Mouse (Mus musculus) embryo, embryonic 10 days (tissue): ENCODE measurements around the gene Prr23a3.

ENCODE experiments used
- DNase-seq: peaks from one replicate; pipeline ENCODE4 v3.0.0-alpha.2; 2015; ENCODE audit warnings: low spot score

Prr23a3 gene

DNA sequence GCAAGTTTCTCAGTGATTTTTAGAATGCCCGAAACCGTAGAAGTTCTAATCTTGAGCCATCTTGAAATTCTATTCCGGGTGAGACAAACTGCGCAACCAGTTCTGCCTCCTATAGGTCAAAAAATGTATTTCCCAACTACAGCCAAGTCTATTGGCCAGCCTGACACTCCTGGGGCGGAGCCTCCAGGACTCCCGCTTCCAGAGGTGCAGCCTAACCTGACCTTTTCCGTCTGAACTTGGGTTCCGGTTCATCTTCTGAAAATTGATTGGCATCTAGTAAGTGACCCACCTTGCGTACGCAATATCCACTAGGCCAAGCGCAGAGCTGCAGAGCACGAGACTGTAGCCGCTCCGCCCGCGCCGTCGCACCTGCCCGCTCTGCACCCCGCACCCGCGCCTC lies at the start of gene Prr23a3:
Prr23a3 (plus strand) TSS at position 197 of the 400 bp plus-strand sequence.
- no peak for DNase-seq

DNA sequence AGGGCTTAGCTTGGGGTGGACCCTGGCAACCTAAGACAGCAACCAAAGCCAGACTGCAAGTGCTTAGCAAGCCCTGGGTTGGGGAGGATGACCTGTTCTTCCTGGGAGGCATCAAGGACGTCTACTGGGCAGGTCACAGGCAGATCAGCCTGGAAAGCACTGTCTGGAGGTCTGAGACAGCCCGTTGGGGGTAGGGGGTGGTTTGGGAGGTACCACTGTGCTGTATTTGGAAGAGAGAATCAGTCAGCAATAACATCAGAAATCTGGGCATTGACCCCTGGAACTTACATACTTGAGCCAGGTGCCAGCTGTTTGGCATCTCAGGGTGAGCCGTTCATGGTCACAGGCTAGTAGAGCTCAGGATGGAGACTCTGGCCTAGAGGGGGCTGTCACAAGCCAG lies 48.5 kb upstream of the Prr23a3 start:
- DNase-seq = no peak

- no peak for DNase-seq
Observed at GRCm38 (mm10) chr9:98817592-98817991, 47.0 kb upstream of the Prr23a3 start.

DNA sequence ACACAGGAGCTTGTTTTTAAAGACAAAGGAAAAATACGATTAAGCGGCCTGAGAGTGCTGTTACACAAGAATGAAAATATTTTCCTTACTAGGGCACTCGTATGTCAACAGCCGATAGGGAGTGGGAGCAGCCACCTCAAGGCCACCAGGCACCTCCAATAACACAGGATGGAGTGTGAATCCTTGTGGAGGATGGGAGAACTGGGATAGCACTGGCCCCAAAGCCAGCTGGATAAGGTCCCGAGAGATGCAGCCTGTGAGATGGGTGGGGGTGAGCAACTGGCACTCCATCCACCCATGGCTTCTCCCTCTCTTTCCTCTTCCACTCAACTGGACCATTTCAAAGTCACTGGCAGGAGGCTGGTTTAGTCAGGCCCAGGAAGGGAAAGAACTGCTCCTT lies 45.6 kb upstream of the Prr23a3 start:
- DNase-seq = no peak

DNA sequence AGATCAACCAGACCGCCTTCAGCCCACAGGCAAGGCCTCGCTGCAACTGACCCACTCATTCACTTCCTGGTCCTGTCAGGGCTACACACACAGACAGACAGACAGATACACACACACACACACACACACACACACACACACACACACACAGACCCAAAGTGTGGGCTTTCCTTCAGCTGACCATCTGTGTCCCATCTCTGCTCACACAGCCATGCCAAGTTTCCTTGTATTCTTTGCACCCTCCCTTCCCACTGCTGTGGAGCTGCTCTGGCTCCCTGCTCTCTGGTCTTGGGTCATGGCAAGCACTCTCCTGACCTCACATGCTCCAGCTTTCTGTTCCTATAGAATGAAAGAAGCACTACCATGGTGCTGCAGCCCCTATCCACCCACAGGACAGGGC lies 45.1 kb upstream of the Prr23a3 start:
- no peak for DNase-seq

DNA sequence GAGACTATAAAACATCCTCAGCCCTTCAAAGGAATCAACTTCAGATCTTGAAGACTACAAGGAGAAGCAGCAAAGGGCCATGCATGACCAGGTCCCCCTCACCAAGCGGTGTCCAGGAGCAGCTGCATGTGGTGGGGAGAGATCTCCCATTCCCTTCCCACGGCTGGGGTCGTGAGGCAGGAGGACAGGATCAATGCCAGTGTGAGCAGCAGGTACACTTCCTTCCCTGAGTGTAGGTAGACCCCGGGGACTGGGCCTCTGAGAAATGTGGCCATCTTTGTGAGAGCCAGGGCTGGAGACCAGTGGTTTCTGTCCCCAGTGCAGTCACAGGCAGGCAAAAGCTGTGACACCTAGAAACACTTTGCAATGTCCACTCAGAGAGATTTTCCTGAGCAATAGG lies 44.1 kb upstream of the Prr23a3 start:
- DNase-seq = no peak

- DNase-seq = no peak
Observed at GRCm38 (mm10) chr9:98821067-98821466, 43.5 kb upstream of the Prr23a3 start.

DNA sequence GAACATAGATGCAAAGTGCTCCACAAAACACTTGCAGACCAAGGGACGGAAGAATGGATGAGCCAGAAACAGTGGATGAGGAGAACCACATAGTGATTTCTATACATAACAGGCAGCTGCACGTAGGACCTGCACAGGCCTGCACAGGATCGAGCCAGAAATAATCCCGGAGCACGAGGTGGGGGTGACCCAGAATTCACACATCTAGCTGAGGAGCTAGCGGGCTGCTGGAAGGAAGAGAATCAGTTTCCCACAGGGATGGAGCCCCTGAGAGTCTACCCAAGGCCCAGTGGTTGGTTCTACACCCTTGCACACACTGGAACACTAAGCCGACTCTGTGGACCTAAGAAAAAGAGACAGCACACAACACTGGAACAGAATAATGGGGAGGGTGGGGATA lies 40.8 kb upstream of the Prr23a3 start:
- no peak for DNase-seq

- DNase-seq = peak; percentile 36
Observed at GRCm38 (mm10) chr9:98829508-98829907, 35.1 kb upstream of the Prr23a3 start.

GRCm38 (mm10) chr9:98837537-98838074 lies 27.0 kb upstream of the Prr23a3 start:
- no peak for DNase-seq

DNA sequence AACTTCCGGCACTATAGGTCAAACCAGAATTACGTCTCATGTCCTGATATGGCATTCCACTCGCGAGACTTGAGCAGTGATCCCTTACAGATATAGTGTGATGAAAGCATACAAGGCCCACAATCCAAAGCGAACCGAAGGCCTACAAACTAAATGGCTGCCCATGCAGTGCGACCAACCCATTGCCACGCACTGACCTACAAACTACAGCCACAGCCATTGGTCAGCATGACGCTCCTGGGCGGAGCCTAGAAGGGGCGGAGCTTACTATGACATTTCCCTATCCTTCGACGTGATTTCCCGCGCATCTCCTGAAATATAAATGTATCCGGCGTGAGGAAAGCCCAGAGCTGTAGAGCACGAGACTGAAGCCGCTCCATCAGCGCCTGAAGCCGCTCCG lies 22.4 kb upstream of the Prr23a3 start, which contains the start of gene Prr23a1:
Prr23a1 (plus strand) TSS at position 387 of the 400 bp plus-strand sequence.
- DNase-seq = no peak

- no peak for DNase-seq
Observed at GRCm38 (mm10) chr9:98856210-98856609, 8.4 kb upstream of the Prr23a3 start, which contains the start of gene Prr23a2. Gene Prr23a2 (plus strand): TSS chr9:98856494.

- peak; percentile 18 for DNase-seq
Observed at GRCm38 (mm10) chr9:98863463-98863862, 1.1 kb upstream of the Prr23a3 start.

GRCm38 (mm10) chr9:98901486-98901885 lies 36.9 kb downstream of the Prr23a3 start:
- DNase-seq = no peak

DNA sequence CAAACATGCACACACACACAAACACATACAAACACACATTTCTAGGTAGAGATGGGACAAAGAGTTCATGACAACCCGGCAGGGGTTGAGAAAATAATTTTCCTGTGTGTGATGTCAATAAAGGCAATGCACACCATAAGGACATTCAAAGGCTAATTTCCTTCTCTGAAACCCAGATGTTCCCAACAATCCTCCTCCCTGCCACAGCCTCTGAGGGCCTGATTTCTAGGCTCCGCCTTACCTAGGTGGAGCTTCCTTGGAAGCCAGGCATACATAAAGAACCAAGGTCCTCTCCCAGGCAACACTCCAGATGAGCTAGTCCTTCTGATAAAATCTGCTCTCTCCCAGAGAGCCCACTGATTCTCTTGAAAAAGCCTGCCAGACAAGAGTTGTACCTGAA lies 38.3 kb downstream of the Prr23a3 start, which contains the start of gene 7420426K07Rik:
7420426K07Rik (plus strand) TSS at position 301 of the 400 bp plus-strand sequence.
- no peak for DNase-seq
